Mouse (Mus musculus): ENCODE results near the gene Enah. TPM values are rescaled to one million over a fixed set of nuclear protein-coding genes. Genes with fewer than 3 reads are reported as not detected.

Gene Enah
- polyA plus RNA-seq, 1 experiment, result 10.1 TPM

DNA sequence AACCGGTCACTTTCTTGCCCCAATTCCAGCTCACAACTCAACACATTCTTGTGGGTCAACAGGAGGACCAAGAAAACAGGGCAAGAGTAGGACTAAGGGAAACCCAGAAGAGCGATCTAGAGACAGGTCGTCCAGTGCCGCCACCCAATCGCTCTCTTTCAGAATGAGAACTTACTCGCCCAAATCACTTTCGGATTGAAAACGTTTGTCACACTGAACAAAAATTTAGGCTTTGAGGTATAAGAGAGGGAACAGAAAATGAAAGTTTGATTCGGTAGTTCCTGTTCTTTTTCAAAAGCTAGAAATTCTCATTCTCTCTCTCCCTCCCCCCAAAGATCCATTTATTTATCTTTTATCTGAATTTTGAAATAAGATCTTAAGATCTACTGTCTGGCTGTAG is 69.1 kb downstream of the Enah start:
- no peaks in the 10 kb centered on the region for H3K27me3 ChIP-seq (replicated peaks; ENCODE audit: control insufficient read depth, insufficient read depth, low read length)
- DNase-seq, result no peak
- H3K4me1 ChIP-seq (ENCODE audit: control insufficient read depth, insufficient read depth, low read length), result no peaks in the 10 kb centered on the region
- no peak overlapping the region for H3K27ac ChIP-seq (ENCODE audit: insufficient read depth, low read depth, low read length)
- H3K36me3 ChIP-seq (ENCODE audit: control insufficient read depth, insufficient read depth, low read length), result no peaks in the 10 kb centered on the region
- TF ChIP-seq POLR2A (IDR thresholded peaks at IDR 0.05; ENCODE audit: low read depth, low read length), result no peak
- no peak for TF ChIP-seq CTCF (conservative IDR thresholded peaks at IDR 0.05; ENCODE audit: insufficient read depth, insufficient read length, low read depth, low read length)
- H3K4me3 ChIP-seq (ENCODE audit: insufficient read depth, low read depth, low read length), result no peak overlapping the region
- WGBS, result 95% methylated on average over 9 of the region's 9 CpGs

DNA sequence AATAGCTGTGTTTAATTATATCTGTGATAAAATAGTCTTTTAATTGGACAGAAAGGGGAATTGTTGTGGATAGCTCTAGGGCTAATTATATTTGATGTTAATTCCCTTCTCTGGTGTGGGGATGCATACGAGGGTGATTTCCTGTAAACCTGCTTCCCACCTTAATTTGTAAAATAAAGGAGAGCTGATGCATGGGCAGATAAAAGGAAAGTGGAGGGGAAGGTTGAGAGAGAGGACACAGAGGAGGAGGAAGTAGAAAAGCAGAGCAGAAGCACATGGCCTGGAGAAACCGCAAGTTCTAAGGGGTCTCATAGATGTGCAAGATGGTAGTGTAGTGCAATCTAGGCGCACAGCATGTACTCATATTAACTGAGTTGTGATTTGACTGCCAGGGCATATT is 71.6 kb downstream of the Enah start:
- no peak for DNase-seq
- Histone ChIP-seq H3K27ac (ENCODE audit: insufficient read depth, low read depth, low read length) (no peak overlapping the region), H3K4me3 (ENCODE audit: insufficient read depth, low read depth, low read length) (no peak overlapping the region), H3K27me3 (replicated peaks; ENCODE audit: control insufficient read depth, insufficient read depth, low read length) (no peaks in the 10 kb centered on the region), H3K4me1 (ENCODE audit: control insufficient read depth, insufficient read depth, low read length) (no peaks in the 10 kb centered on the region), H3K36me3 (ENCODE audit: control insufficient read depth, insufficient read depth, low read length) (no peaks in the 10 kb centered on the region)
- TF ChIP-seq POLR2A (IDR thresholded peaks at IDR 0.05; ENCODE audit: low read depth, low read length) (no peak), CTCF (conservative IDR thresholded peaks at IDR 0.05; ENCODE audit: insufficient read depth, insufficient read length, low read depth, low read length) (no peak)
- 94% methylated on average over 3 of the region's 3 CpGs for WGBS

DNA sequence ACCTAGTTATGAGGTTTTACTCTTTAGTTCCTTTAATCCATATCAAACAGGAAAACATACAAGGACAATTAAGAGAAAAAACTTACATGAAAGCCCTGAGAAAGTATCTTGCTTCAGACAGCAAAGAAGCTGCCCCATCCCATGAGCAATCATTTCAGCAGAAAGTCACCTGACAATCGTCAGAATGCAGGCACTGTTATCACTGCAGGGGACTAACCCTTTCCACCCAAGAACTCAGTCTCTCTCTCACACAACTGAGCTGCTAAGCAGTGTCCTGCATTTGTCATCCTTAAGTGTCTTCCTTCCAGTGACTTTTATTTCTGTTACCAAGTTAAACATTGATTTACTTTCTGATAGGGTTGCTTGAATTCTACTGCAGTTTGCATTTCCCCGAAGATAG is 82.7 kb downstream of the Enah start:
- no peak overlapping the region for H3K4me3 ChIP-seq (ENCODE audit: insufficient read depth, low read depth, low read length)
- TF ChIP-seq CTCF (conservative IDR thresholded peaks at IDR 0.05; ENCODE audit: insufficient read depth, insufficient read length, low read depth, low read length), result no peak
- no peak for TF ChIP-seq POLR2A (IDR thresholded peaks at IDR 0.05; ENCODE audit: low read depth, low read length)
- H3K36me3 ChIP-seq (ENCODE audit: control insufficient read depth, insufficient read depth, low read length), result no peaks in the 10 kb centered on the region
- no peak for DNase-seq
- no peaks in the 10 kb centered on the region for H3K27me3 ChIP-seq (replicated peaks; ENCODE audit: control insufficient read depth, insufficient read depth, low read length)
- WGBS, result 8% methylated on average over 2 of the region's 2 CpGs
- H3K27ac ChIP-seq (ENCODE audit: insufficient read depth, low read depth, low read length), result no peak overlapping the region
- no peaks in the 10 kb centered on the region for H3K4me1 ChIP-seq (ENCODE audit: control insufficient read depth, insufficient read depth, low read length)

DNA sequence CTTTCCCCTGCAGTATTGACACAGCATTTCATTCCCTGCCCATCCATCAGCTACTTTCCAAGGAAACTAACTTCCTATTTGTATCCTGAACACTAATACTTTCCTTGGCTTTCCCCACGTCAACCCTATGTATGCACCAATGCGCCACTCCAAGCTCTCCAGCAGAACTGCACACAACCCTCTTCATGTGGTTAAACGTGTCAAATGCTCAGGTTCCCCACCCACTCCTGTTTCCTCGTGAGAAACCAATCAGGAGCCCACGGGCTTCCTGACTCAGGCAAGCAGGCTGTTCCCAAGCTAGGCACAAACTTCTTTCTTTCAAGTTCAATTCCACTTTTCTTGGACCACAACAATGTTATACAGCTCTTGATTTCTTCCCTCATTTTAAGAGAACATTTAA is 91.4 kb downstream of the Enah start:
- Histone ChIP-seq H3K4me1 (ENCODE audit: control insufficient read depth, insufficient read depth, low read length) (no peaks in the 10 kb centered on the region), H3K4me3 (ENCODE audit: insufficient read depth, low read depth, low read length) (no peak overlapping the region), H3K27ac (ENCODE audit: insufficient read depth, low read depth, low read length) (no peak overlapping the region), H3K27me3 (replicated peaks; ENCODE audit: control insufficient read depth, insufficient read depth, low read length) (no peaks in the 10 kb centered on the region), H3K36me3 (ENCODE audit: control insufficient read depth, insufficient read depth, low read length) (no peaks in the 10 kb centered on the region)
- TF ChIP-seq POLR2A (IDR thresholded peaks at IDR 0.05; ENCODE audit: low read depth, low read length) (no peak), CTCF (conservative IDR thresholded peaks at IDR 0.05; ENCODE audit: insufficient read depth, insufficient read length, low read depth, low read length) (no peak)
- no peak for DNase-seq
- 68% methylated on average over 5 of the region's 5 CpGs for WGBS

DNA sequence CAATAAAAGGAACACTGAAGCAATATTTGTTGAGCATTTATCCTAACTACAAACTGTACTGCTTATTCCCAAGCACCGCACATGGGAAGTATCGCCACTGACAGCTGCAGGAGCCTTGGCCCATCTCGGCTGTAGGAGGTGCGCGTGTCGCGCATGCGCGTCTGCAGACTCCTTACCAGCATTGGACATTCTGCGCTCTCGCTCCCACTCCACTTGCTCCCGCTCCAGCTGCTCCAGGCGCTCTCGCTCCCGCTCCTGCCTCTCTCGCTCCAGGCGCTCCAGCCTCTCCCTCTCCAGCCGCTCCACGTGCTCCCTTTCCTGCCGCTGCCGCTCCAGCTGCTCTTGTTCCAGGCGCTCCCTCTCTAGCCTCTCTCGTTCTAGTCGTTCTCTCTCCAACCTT is 96.4 kb downstream of the Enah start:
- H3K4me3 ChIP-seq (ENCODE audit: insufficient read depth, low read depth, low read length), result no peak overlapping the region
- WGBS, result 90% methylated on average over 24 of the region's 24 CpGs
- DNase-seq, result no peak

DNA sequence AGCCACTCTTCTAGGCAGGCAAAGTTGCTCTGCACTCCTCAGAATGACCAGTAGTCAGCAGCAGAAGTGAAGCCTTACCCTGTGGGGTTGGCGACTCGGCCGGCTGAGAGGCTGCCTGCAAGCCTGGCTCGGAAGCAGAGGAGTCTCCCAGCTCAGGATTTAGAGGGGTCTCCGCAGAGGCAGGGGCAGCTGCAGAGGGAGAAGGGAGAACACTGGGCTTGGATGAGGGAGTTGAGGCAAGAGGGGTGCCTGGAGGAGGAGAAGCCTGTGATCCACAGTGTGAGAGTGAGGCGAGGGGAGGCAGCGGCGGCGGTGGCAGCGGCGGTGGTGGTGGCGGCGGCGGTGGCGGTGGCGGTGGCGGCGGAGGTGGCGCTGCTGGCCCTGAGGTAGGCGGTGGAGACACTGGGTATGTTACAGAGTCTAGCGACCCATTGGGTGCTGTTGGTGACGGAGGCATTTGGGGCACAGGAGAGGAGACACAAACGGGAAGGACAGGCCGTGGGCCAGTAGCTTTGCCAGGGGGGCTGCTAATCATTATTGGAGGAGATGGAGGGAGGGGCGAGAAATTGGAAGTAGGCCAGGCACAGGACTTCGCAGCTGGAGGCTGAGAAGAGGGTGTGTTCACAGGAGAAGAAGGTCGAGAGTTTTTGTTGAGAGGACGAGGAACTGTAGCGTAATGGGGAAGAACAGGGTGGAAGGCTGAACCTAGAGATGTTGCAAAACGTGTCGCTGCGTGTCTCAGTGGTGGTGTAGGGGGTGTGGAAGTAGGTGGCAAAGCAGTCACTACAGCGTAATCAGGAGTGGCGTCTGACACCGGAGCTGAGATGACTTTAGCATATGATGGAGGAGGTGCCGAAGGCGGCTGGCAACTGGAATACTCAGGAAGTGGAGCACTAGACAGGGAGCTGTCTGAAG is 98.0 kb downstream of the Enah start:
- no peaks in the 10 kb centered on the region for H3K4me1 ChIP-seq (ENCODE audit: control insufficient read depth, insufficient read depth, low read length)
- WGBS, result 72% methylated on average over 33 of the region's 37 CpGs
- peak overlapping the region; percentile 40 for H3K4me3 ChIP-seq (ENCODE audit: insufficient read depth, low read depth, low read length)
- H3K27ac ChIP-seq (ENCODE audit: insufficient read depth, low read depth, low read length), result no peak overlapping the region
- no peaks in the 10 kb centered on the region; the same call in 1 of the 2 replicates for H3K36me3 ChIP-seq (ENCODE audit: control insufficient read depth, insufficient read depth, low read length)
- no peaks in the 10 kb centered on the region for H3K27me3 ChIP-seq (replicated peaks; ENCODE audit: control insufficient read depth, insufficient read depth, low read length)
- peak; percentile 15 for DNase-seq
- TF ChIP-seq POLR2A (IDR thresholded peaks at IDR 0.05; ENCODE audit: low read depth, low read length) (no peak), CTCF (conservative IDR thresholded peaks at IDR 0.05; ENCODE audit: insufficient read depth, insufficient read length, low read depth, low read length) (0 out of 2 replicates have a peak, but pooled peaks have one; percentile 32)

More for the DNA sequence above, 96.4 kb downstream of the Enah start:
- Histone ChIP-seq H3K27ac (ENCODE audit: insufficient read depth, low read depth, low read length) (no peak overlapping the region), H3K36me3 (ENCODE audit: control insufficient read depth, insufficient read depth, low read length) (no peaks in the 10 kb centered on the region), H3K4me1 (ENCODE audit: control insufficient read depth, insufficient read depth, low read length) (no peaks in the 10 kb centered on the region), H3K27me3 (replicated peaks; ENCODE audit: control insufficient read depth, insufficient read depth, low read length) (no peaks in the 10 kb centered on the region)
- no peak for TF ChIP-seq CTCF (conservative IDR thresholded peaks at IDR 0.05; ENCODE audit: insufficient read depth, insufficient read length, low read depth, low read length)
- TF ChIP-seq POLR2A (IDR thresholded peaks at IDR 0.05; ENCODE audit: low read depth, low read length), result no peak

DNA sequence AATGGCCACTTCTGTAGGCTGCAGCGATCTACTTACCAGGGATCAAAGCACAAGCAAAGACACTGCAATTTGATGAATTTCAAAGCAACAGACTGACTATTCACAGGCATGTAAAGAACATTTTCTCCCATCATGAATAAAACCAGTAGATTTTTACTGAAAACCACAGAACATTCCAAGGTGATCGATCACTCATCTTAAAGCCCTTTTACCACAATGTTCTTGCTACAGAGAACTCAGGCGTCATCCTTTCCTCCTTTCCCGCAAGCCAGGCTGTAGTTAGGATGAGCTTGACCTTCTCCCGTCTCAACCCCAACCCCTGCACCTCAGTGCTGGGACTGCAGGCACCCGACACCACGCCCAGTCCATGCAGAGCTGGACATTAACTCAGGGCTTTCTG is 107.9 kb downstream of the Enah start:
- no peak for DNase-seq
- 91% methylated on average over 7 of the region's 7 CpGs for WGBS
- Histone ChIP-seq H3K36me3 (ENCODE audit: control insufficient read depth, insufficient read depth, low read length) (no peaks in the 10 kb centered on the region), H3K4me1 (ENCODE audit: control insufficient read depth, insufficient read depth, low read length) (no peaks in the 10 kb centered on the region), H3K4me3 (ENCODE audit: insufficient read depth, low read depth, low read length) (no peak overlapping the region), H3K27me3 (replicated peaks; ENCODE audit: control insufficient read depth, insufficient read depth, low read length) (no peaks in the 10 kb centered on the region), H3K27ac (ENCODE audit: insufficient read depth, low read depth, low read length) (no peak overlapping the region)
- no peak for TF ChIP-seq POLR2A (IDR thresholded peaks at IDR 0.05; ENCODE audit: low read depth, low read length)
- TF ChIP-seq CTCF (conservative IDR thresholded peaks at IDR 0.05; ENCODE audit: insufficient read depth, insufficient read length, low read depth, low read length), result no peak
